Mouse (Mus musculus) hindlimb bud, embryonic 11.5 days (tissue): ENCODE results near the gene Abat.

Experiments used
- DNase-seq: peaks from one replicate; pipeline ENCODE4 v3.0.0-alpha.2; 2012; ENCODE audit warnings: low read depth, low spot score; ENCODE audit errors: extremely low spot score

Abat gene

DNA sequence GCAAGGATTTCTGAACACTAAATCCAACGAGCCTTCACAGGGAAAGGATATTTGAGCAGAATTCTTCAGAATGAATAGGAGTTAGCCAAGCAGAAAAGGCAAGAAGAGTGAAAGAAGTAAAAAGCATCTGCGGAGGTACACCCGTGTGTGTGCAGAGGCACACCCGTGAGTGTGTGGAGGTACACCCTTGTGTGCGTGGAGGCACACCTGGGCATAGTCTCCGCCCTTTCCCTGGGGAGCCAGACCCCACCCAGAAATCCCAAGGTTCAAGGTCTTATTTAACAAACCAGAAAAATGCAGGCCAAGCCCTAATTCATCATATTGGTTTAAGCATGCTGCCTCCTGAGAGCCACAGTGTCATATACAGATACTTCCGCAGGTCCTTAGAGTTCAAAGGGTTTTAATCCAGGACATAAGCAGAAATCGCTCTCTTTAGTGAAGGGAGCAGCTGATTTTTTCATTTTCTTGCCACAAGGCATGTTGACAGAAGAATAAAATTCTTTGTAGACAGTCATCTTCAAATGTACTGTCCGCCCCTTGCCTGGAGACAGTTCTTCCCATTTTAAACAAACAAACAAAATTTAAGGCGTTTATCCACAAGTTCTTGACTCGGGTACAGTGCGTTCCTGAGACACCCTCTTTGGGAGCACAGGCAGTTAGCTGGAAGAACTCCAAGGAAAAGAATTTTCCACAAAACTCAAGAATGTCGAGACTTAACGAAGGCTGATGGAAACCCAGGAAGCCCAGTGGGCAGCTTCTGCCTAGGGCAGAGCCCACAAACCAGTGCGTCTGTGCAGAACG, 107.3 kb downstream of the Abat start:
- DNase-seq = no peak

DNA sequence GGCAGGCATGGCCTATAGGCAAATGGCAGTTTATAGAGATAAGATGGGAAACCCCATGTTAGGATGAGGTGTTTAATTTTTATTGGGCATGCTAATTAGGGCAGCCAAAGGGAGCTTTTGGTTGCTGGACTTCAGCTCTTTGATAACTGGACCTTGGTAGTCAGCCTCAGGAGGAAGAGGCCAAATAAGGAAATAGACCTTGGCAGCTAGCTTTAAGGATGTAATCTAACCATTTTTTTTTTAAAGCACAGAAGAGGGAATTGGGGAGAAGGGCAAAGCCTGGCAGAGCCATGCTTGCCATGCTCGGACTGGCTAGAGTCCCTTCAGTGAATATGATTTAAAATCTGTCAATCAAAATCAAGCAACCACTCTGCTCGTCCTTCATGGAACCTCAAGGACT, 117.2 kb downstream of the Abat start:
- DNase-seq = no peak

- no peak for DNase-seq
Measured at GRCm38 (mm10) chr16:8631428-8631827, 118.2 kb downstream of the Abat start.

DNA sequence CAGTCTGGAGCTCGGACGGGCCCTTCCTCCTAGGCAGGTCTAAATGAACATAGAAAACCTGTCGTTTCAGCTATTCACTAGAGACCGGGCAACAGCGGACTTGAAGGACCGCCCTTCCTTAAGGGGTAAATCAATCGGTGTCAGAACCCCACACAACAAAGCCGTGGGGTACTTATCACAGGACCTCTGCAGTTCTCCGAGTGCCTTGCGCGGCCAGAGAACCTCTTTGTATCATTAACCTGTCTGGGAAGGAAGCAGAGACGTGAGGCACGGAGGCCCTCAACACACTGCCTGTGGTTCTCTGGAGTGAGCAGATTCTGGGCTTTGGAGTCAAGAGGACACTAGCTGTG, 123.6 kb downstream of the Abat start:
- DNase-seq = no peak

- DNase-seq = peak; percentile 61
Measured at GRCm38 (mm10) chr16:8637217-8638051, 124.2 kb downstream of the Abat start, which contains the start of the genes Pmm2 and Tmem186. Gene Pmm2 (plus strand): TSS chr16:8637674. Gene Tmem186 (minus strand): TSS chr16:8637712.

DNA sequence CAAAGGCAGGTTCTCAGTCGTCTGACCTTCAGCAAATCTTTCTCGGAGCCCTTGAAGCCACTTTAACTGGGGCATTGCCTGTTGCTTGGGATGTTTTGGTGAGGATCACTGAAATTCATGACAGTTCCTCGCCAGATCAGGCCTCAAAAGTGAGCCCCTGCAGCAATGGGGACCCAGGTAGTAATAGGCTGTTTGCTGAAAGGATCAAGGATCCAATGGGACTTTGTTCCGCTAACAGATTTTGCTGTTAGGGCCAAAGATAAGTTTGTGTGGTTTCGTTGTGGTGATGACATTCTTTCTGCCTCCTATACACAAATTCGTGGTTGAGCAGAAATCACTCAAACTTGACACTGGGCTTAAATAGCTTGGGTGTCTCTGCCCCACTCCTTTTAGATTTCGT, 124.9 kb downstream of the Abat start:
- no peak for DNase-seq

GRCm38 (mm10) chr16:8639466-8640191, 126.4 kb downstream of the Abat start:
- DNase-seq = no peak

DNA sequence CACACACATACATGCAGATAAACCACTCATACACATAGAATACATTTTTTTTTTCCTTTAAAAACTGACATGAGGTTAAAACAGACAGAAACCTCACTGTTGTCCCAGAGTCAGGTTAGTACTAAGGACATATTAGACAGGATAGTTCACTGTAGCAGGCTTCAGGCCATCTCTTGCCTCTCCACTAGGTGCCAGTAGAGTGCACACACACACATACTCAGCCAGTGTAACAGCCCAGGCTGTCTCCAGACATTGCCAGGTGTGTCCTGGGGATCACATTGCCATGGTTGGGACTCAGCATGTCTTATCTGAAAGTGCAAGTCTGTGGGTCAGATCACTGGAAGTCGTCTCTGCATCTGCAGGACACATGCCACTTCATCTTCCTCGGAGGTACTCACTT, 130.6 kb downstream of the Abat start:
- no peak for DNase-seq

- no peak for DNase-seq
Measured at GRCm38 (mm10) chr16:8645546-8645945, 132.3 kb downstream of the Abat start.

- no peak for DNase-seq
Measured at GRCm38 (mm10) chr16:8650007-8650406, 136.8 kb downstream of the Abat start.

- no peak for DNase-seq
Measured at GRCm38 (mm10) chr16:8655108-8655507, 141.9 kb downstream of the Abat start.

- no peak for DNase-seq
Measured at GRCm38 (mm10) chr16:8655599-8655998, 142.4 kb downstream of the Abat start.

DNA sequence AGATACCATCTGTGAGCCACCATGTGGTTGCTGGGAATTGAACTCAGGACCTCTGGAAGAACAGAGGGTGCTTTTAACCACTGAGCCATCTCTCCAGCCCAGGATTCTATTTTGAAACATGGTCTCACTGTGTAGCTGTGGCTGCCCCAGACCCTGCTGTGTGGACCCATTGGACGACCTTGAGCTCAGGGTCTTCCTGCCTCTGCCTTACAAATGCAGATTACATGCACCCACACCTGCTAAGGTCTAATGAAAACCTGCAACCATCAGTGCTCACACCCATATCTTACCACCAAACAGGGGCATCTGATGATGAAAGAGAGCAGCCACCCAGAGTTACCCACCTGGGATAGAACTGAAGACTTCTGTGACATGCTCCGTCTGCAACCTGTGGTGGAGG, 143.0 kb downstream of the Abat start:
- DNase-seq = no peak

GRCm38 (mm10) chr16:8658349-8658748, 145.1 kb downstream of the Abat start:
- DNase-seq = no peak

DNA sequence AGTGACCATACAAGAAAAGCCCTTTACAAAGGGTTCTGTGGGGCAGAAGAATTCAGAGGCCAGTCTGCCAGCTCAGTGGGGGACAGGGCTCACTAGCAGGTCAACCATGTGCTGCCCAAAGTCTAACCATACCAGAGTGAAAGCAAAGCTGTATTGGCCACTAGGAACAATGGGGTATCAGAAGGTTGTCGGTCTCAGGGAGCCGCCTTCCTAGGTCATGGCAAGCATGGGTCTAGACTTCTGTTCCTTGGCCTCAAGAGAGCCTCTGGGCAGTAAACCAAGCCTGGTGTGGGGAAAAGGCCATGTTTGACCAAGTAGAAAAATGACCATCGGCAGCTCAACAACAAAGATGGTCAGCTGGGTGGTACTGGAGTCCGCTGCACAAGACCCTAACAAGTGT, 145.5 kb downstream of the Abat start:
- DNase-seq = no peak

DNA sequence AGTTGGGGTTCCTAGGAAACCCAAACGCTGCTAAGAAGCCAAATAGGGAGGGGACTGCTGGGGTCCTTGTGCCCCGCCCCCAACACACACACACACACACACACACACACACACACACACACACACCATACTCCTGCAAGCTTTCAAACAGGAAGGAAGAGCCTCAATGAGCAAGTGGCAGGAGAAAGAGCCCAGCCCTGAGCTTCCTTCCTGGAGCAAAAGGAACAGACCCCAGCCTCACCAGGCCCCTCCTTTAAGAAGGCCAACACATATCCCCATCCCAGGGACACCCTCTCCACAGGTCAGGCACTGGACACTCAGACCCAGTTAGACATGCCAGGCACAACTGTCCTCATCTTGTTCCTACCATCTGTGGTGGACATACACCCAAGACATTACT, 149.8 kb downstream of the Abat start:
- DNase-seq = no peak

- no peak for DNase-seq
Measured at GRCm38 (mm10) chr16:8663606-8664539, 150.6 kb downstream of the Abat start.

DNA sequence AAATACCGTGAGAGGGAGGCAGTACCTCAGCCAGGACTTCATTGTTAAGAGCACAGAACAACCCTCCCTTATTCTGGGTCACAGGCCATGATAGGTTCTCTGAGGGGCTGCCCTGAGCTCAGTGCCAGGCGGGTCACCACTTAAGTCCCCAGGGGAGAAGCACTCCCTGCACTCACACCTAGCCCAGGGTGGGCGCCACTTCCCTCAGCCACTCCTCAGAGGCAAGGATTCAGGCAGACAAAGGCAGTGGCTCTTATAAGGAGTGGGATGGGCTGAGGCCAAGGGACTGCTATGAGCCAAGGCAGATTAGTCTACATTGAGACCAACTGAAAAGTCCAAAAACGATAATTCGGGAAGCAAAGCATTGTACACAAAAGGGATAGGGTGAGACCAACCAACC, 152.1 kb downstream of the Abat start:
- DNase-seq = no peak

- no peak for DNase-seq
Measured at GRCm38 (mm10) chr16:8666452-8666851, 153.2 kb downstream of the Abat start.

DNA sequence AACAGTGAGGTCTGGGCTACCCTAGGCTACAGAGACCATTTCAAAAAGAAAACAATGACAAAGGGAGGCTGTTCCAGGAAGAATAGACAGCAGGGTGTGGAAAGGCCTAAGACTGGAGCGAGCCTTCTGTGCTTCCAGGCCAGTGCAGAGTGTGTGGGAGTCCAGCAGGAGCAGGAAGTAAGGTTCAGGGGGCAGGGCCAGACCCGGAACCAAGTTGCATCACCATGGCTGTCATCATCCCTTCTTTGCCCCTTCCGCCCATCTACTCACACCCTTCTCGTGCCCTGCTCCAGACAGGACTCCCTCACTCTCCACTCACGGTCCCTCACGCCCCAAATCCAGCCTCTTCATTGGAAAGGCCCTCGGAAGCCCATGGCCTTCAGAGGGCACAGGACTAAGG, 154.0 kb downstream of the Abat start:
- no peak for DNase-seq
